Mouse (Mus musculus): ENCODE data around the gene Ank2. TPM values are rescaled to one million over a fixed set of nuclear protein-coding genes. Genes with fewer than 3 reads are reported as not detected.

Gene Ank2
- polyA plus RNA-seq, 1 experiment from 2014 or later = 78.8 TPM

- Histone ChIP-seq H3K27ac (ENCODE audit: low read depth, low read length) (no peak overlapping the region), H3K4me1 (replicated peaks; ENCODE audit: control insufficient read depth, insufficient read depth, low read length) (no peaks in the 10 kb centered on the region), H3K9me3 (ENCODE audit: control insufficient read depth, low read length) (no peaks in the 10 kb centered on the region), H3K27me3 (ENCODE audit: control insufficient read depth, insufficient read depth, low read length) (no peaks in the 10 kb centered on the region), H3K9ac (ENCODE audit: low read length) (no peak overlapping the region), H3K4me3 (ENCODE audit: low read depth, low read length) (no peak overlapping the region), H3K36me3 (ENCODE audit: control insufficient read depth, insufficient read depth, low read length) (no peaks in the 10 kb centered on the region), H3K4me2 (ENCODE audit: low read depth, low read length, severe bottlenecking) (no peak overlapping the region)
- DNase-seq (ENCODE audit: low spot score) (no peak), ATAC-seq (replicated peaks; ENCODE audit: low FRiP score) (no peak)
- WGBS = 81% methylated on average over 5 of the region's 5 CpGs
Observed at GRCm38 (mm10) chr3:127235271-127235670, 263.9 kb downstream of the Ank2 start.

GRCm38 (mm10) chr3:127225799-127226730, 273.1 kb downstream of the Ank2 start:
- Histone ChIP-seq H3K27me3 (ENCODE audit: control insufficient read depth, insufficient read depth, low read length) (peaks cover 3% of the 10 kb centered on the region; the same call in 1 of the 2 replicates), H3K4me1 (replicated peaks; ENCODE audit: control insufficient read depth, insufficient read depth, low read length) (peaks cover 7% of the 10 kb centered on the region; the same call in 1 of the 2 replicates), H3K4me2 (ENCODE audit: low read depth, low read length, severe bottlenecking) (peak overlapping the region; percentile 69), H3K9me3 (ENCODE audit: control insufficient read depth, low read length) (no peaks in the 10 kb centered on the region), H3K27ac (ENCODE audit: low read depth, low read length) (peak overlapping the region; percentile 14), H3K9ac (ENCODE audit: low read length) (peak overlapping the region; percentile 35; the same call in 1 of the 2 replicates), H3K4me3 (ENCODE audit: low read depth, low read length) (peak overlapping the region; percentile 41), H3K36me3 (ENCODE audit: control insufficient read depth, insufficient read depth, low read length) (no peaks in the 10 kb centered on the region)
- 4% methylated on average over 26 of the region's 26 CpGs for WGBS
- DNase-seq (ENCODE audit: low spot score) (peak; percentile 89), ATAC-seq (replicated peaks; ENCODE audit: low FRiP score) (peak; percentile 91)

GRCm38 (mm10) chr3:127225167-127225798, 273.9 kb downstream of the Ank2 start:
- Histone ChIP-seq H3K9ac (ENCODE audit: low read length) (peak overlapping the region; percentile 35; the same call in 1 of the 2 replicates), H3K4me3 (ENCODE audit: low read depth, low read length) (peak overlapping the region; percentile 41), H3K27me3 (ENCODE audit: control insufficient read depth, insufficient read depth, low read length) (peaks cover 3% of the 10 kb centered on the region; the same call in 1 of the 2 replicates), H3K27ac (ENCODE audit: low read depth, low read length) (peak overlapping the region; percentile 14; the same call in 1 of the 2 replicates), H3K36me3 (ENCODE audit: control insufficient read depth, insufficient read depth, low read length) (no peaks in the 10 kb centered on the region), H3K4me2 (ENCODE audit: low read depth, low read length, severe bottlenecking) (peak overlapping the region; percentile 69), H3K9me3 (ENCODE audit: control insufficient read depth, low read length) (no peaks in the 10 kb centered on the region), H3K4me1 (replicated peaks; ENCODE audit: control insufficient read depth, insufficient read depth, low read length) (peaks cover 7% of the 10 kb centered on the region; the same call in 1 of the 2 replicates)
- DNase-seq (ENCODE audit: low spot score) = peak; percentile 60
- ATAC-seq (replicated peaks; ENCODE audit: low FRiP score) = peak; percentile 70
- 9% methylated on average over 16 of the region's 16 CpGs for WGBS

GRCm38 (mm10) chr3:127224315-127225166, 274.6 kb downstream of the Ank2 start:
- WGBS = 63% methylated on average over 13 of the region's 13 CpGs
- peak; percentile 16; the same call in 1 of the 2 replicates for ATAC-seq (replicated peaks; ENCODE audit: low FRiP score)
- H3K27ac ChIP-seq (ENCODE audit: low read depth, low read length) = no peak overlapping the region

GRCm38 (mm10) chr3:127222086-127222485, 277.1 kb downstream of the Ank2 start:
- no peak for DNase-seq (ENCODE audit: low spot score)
- Histone ChIP-seq H3K9ac (ENCODE audit: low read length) (no peak overlapping the region), H3K4me2 (ENCODE audit: low read depth, low read length, severe bottlenecking) (no peak overlapping the region), H3K36me3 (ENCODE audit: control insufficient read depth, insufficient read depth, low read length) (no peaks in the 10 kb centered on the region), H3K27me3 (ENCODE audit: control insufficient read depth, insufficient read depth, low read length) (no peaks in the 10 kb centered on the region), H3K27ac (ENCODE audit: low read depth, low read length) (no peak overlapping the region), H3K4me1 (replicated peaks; ENCODE audit: control insufficient read depth, insufficient read depth, low read length) (peaks cover 7% of the 10 kb centered on the region; the same call in 1 of the 2 replicates), H3K9me3 (ENCODE audit: control insufficient read depth, low read length) (no peaks in the 10 kb centered on the region; the same call in 1 of the 2 replicates), H3K4me3 (ENCODE audit: low read depth, low read length) (no peak overlapping the region)
- 89% methylated on average over 2 of the region's 2 CpGs for WGBS
- no peak for ATAC-seq (replicated peaks; ENCODE audit: low FRiP score)

More at GRCm38 (mm10) chr3:127224315-127225166, 274.6 kb downstream of the Ank2 start:
- Histone ChIP-seq H3K4me2 (ENCODE audit: low read depth, low read length, severe bottlenecking) (peak overlapping the region; percentile 69; the same call in 1 of the 2 replicates), H3K4me3 (ENCODE audit: low read depth, low read length) (peak overlapping the region; percentile 41), H3K27me3 (ENCODE audit: control insufficient read depth, insufficient read depth, low read length) (peaks cover 3% of the 10 kb centered on the region; the same call in 1 of the 2 replicates), H3K4me1 (replicated peaks; ENCODE audit: control insufficient read depth, insufficient read depth, low read length) (peaks cover 7% of the 10 kb centered on the region; the same call in 1 of the 2 replicates), H3K9me3 (ENCODE audit: control insufficient read depth, low read length) (no peaks in the 10 kb centered on the region), H3K9ac (ENCODE audit: low read length) (0 out of 2 replicates have a peak overlapping the region, but pooled peaks have one; percentile 30), H3K36me3 (ENCODE audit: control insufficient read depth, insufficient read depth, low read length) (no peaks in the 10 kb centered on the region)
- no peak for DNase-seq (ENCODE audit: low spot score)

GRCm38 (mm10) chr3:127220859-127221258, 278.3 kb downstream of the Ank2 start:
- Histone ChIP-seq H3K4me2 (ENCODE audit: low read depth, low read length, severe bottlenecking) (no peak overlapping the region), H3K4me3 (ENCODE audit: low read depth, low read length) (no peak overlapping the region), H3K27ac (ENCODE audit: low read depth, low read length) (no peak overlapping the region), H3K9me3 (ENCODE audit: control insufficient read depth, low read length) (no peaks in the 10 kb centered on the region; the same call in 1 of the 2 replicates), H3K36me3 (ENCODE audit: control insufficient read depth, insufficient read depth, low read length) (no peaks in the 10 kb centered on the region), H3K4me1 (replicated peaks; ENCODE audit: control insufficient read depth, insufficient read depth, low read length) (peaks cover 2% of the 10 kb centered on the region; the same call in 1 of the 2 replicates), H3K27me3 (ENCODE audit: control insufficient read depth, insufficient read depth, low read length) (no peaks in the 10 kb centered on the region), H3K9ac (ENCODE audit: low read length) (no peak overlapping the region)
- no peak for DNase-seq (ENCODE audit: low spot score)
- 94% methylated on average over 9 of the region's 9 CpGs for WGBS
- ATAC-seq (replicated peaks; ENCODE audit: low FRiP score) = no peak

- DNase-seq (ENCODE audit: low spot score) = no peak
- Histone ChIP-seq H3K36me3 (ENCODE audit: control insufficient read depth, insufficient read depth, low read length) (no peaks in the 10 kb centered on the region), H3K9me3 (ENCODE audit: control insufficient read depth, low read length) (no peaks in the 10 kb centered on the region; the same call in 1 of the 2 replicates), H3K4me3 (ENCODE audit: low read depth, low read length) (no peak overlapping the region), H3K4me1 (replicated peaks; ENCODE audit: control insufficient read depth, insufficient read depth, low read length) (no peaks in the 10 kb centered on the region), H3K27ac (ENCODE audit: low read depth, low read length) (no peak overlapping the region), H3K4me2 (ENCODE audit: low read depth, low read length, severe bottlenecking) (no peak overlapping the region), H3K27me3 (ENCODE audit: control insufficient read depth, insufficient read depth, low read length) (no peaks in the 10 kb centered on the region), H3K9ac (ENCODE audit: low read length) (no peak overlapping the region)
- 68% methylated on average over 5 of the region's 5 CpGs for WGBS
- no peak for ATAC-seq (replicated peaks; ENCODE audit: low FRiP score)
Observed at GRCm38 (mm10) chr3:127213534-127213933, 285.6 kb downstream of the Ank2 start.

GRCm38 (mm10) chr3:127211119-127211518, 288.0 kb downstream of the Ank2 start:
- Histone ChIP-seq H3K4me1 (replicated peaks; ENCODE audit: control insufficient read depth, insufficient read depth, low read length) (no peaks in the 10 kb centered on the region), H3K27me3 (ENCODE audit: control insufficient read depth, insufficient read depth, low read length) (no peaks in the 10 kb centered on the region), H3K4me2 (ENCODE audit: low read depth, low read length, severe bottlenecking) (no peak overlapping the region), H3K27ac (ENCODE audit: low read depth, low read length) (no peak overlapping the region), H3K9me3 (ENCODE audit: control insufficient read depth, low read length) (no peaks in the 10 kb centered on the region), H3K36me3 (ENCODE audit: control insufficient read depth, insufficient read depth, low read length) (no peaks in the 10 kb centered on the region), H3K9ac (ENCODE audit: low read length) (no peak overlapping the region), H3K4me3 (ENCODE audit: low read depth, low read length) (no peak overlapping the region)
- WGBS = 86% methylated on average over 3 of the region's 3 CpGs
- ATAC-seq (replicated peaks; ENCODE audit: low FRiP score) (no peak), DNase-seq (ENCODE audit: low spot score) (no peak)
